Mouse (Mus musculus) ES-E14 (cell line): ENCODE results near the gene Fgf7.

Experiments
- CHD2 ChIP-seq: IDR thresholded peaks from 2 replicates; pipeline ENCODE4 v1.6.1; 2014; ENCODE audit warnings: mild to moderate bottlenecking, low read depth, low read length, inconsistent platforms
- HCFC1 ChIP-seq: IDR thresholded peaks from 2 replicates; pipeline ENCODE4 v1.6.1; 2012; ENCODE audit warnings: low read length, inconsistent platforms, borderline replicate concordance; ENCODE audit not compliant: insufficient read depth
- MAFK ChIP-seq: IDR thresholded peaks from 2 replicates; pipeline ENCODE4 v1.6.1; 2014; ENCODE audit warnings: mild to moderate bottlenecking, low read depth, low read length, inconsistent platforms; ENCODE audit not compliant: insufficient read depth
- ZC3H11A ChIP-seq: IDR thresholded peaks from 2 replicates; pipeline ENCODE4 v1.6.1; 2012; ENCODE audit warnings: low read depth, mild to moderate bottlenecking, inconsistent platforms, low read length, borderline replicate concordance
- ZNF384 ChIP-seq: IDR thresholded peaks from 2 replicates; pipeline ENCODE4 v1.6.1; 2012; ENCODE audit warnings: low read depth, low read length, inconsistent platforms

- TF ChIP-seq ZNF384 = no peak
- no peak for TF ChIP-seq HCFC1
- no peak for TF ChIP-seq ZC3H11A
- no peak for TF ChIP-seq CHD2
- no peak for TF ChIP-seq MAFK
Measured at GRCm38 (mm10) chr2:126062876-126063275, 28.4 kb downstream of the Fgf7 start.
